Mouse (Mus musculus) mammary gland, adult 2 months (tissue): Measurements from ENCODE around the gene Tmem243. TPM values are rescaled to one million over a fixed set of nuclear protein-coding genes. Genes with fewer than 3 reads are reported as not detected.

Experiments
- polyA plus RNA-seq: library from polyadenylated mRNA; depleted of rRNA; stranded (reverse); fragments of >200 nt; gene quantifications from 2 replicates; pipeline ENCODE4 v1.2.3, GENCODE M21; 2012; ENCODE audit warnings: low replicate concordance; rRNA removed

Gene Tmem243
- polyA plus RNA-seq = 37.4 and 46.5 TPM in 2 replicates

DNA sequence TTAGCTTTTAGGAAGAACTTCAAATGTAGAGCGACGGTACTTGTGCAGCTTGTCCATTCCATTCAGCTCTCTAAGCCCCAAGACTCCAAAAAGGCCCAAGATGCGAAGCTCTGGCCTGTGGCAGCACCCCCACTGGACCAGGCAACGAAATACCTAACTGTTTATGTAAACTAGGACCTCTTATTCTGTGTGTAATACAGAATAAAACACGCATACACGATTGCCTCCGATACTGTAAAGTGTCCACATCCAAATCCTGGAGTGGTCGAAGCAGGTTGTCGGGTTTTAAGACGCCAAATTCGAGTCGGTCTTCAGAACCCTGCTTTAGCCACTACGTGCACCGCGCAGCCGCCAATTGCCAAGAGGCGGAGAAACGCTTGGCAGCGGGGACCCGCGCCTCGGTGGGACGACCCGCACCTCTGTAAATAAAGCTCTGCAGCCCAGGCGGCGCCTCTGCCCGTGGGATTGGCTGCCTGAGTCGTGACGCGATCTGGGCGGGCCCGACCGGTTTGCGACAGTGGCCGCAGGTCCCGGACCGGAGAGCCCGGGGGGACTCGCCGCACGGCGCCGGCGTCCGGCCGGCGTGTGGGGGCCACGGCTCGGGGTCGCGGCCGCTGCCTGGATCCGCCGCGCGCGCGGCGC is at the start of gene Tmem243:
Gene Tmem243, plus strand, starts transcription at position 462 of the 642 bp plus-strand sequence.

DNA sequence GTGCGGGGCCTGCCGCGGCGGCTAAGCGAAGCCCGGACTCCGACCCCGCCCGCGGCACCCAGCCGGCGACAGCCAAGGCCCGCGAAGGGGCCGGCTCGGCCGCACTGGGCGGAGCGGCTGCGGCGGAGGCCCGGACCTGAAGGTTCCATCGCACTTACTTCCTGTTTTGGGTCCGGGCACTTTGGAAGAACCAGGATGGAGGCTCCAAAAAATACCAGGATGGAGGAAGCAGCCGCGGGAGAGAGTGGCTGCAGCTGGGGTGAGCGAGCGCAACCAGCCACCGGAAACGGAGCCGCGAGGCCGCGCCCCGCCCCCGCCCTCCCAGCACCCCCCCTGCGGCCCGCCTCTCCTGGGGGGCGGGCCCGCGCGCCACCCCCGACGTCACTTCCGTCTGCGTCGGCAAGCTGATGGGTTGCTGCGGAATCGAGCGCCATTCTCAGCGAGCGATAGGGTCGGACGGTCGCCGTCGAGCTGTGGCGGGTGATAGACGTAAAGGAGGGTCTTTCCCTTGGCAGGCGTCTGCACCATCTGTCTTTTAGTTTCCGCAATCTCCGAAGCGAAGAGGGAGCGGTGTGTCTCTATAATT is 61.1 kb downstream of the Tmem243 start, which contains the start of gene Dmtf1:
Gene Dmtf1, minus strand, starts transcription at position 321 of the 586 bp plus-strand sequence.

Other genes starting within 250 kb of the Tmem243 start
- gene Abcb4, start 207.0 kb upstream of the Tmem243 start, polyA plus RNA-seq = 0.25 and 4.6 TPM in 2 replicates
- 5.3 and 13.8 TPM in 2 replicates for gene Crot, start 103.3 kb upstream of the Tmem243 start, polyA plus RNA-seq
- gene Dmtf1, start 61.1 kb downstream of the Tmem243 start, polyA plus RNA-seq = 7.1 and 24.7 TPM in 2 replicates
- gene 9330182L06Rik, start 165.4 kb downstream of the Tmem243 start, polyA plus RNA-seq = 0.06 and 0.17 TPM in 2 replicates